Mouse (Mus musculus) MEL (cell line): Measurements from ENCODE around the gene Akt3. TPM values are rescaled to one million over a fixed set of nuclear protein-coding genes. Genes with fewer than 3 reads are reported as not detected.
A peak's percentile ranks its signal among the peaks of the same experiment; 100 is the strongest.

Source experiments
- DNase-seq: peaks from one replicate; pipeline ENCODE4 v3.0.0; 2011; ENCODE audit warnings: low read depth, low spot score
- H3K27ac ChIP-seq: 2 replicates; pipeline ENCODE4 v1.5.1; 2012; ENCODE audit warnings: low read depth, mild to moderate bottlenecking, control low read depth, low read length, moderate library complexity; ENCODE audit not compliant: control insufficient read depth
- H3K27me3 ChIP-seq, 2 experiments: fragments of 150-350 bp in 1 of 2; sonication (generic) in 1 of 2; 2 replicates each; pipeline ENCODE4 v1.6.1; 2012; ENCODE audit warnings: low read length in 2 of 2, mild to moderate bottlenecking in 2 of 2, improper control_type of control experiment in 1 of 2, moderate library complexity in 1 of 2; ENCODE audit not compliant: insufficient read depth in 2 of 2, control insufficient read depth in 1 of 2
- H3K36me3 ChIP-seq, 2 experiments: 2 replicates each; pipeline ENCODE4 v1.6.1; 2012 to 2014; ENCODE audit warnings: low read length in 2 of 2, improper control_type of control experiment in 1 of 2, inconsistent platforms in 1 of 2, mild to moderate bottlenecking in 1 of 2; ENCODE audit not compliant: insufficient read depth in 2 of 2, control insufficient read depth in 1 of 2
- H3K4me1 ChIP-seq, 2 experiments: fragments of 150-350 bp in 1 of 2; sonication (generic) in 1 of 2; 2 replicates each; pipeline ENCODE4 v1.6.1; 2012; ENCODE audit warnings: low read length in 2 of 2, improper control_type of control experiment in 1 of 2, mild to moderate bottlenecking in 1 of 2; ENCODE audit not compliant: insufficient read depth in 2 of 2, control insufficient read depth in 1 of 2
- H3K4me3 ChIP-seq, 2 experiments: fragments of 150-350 bp in 1 of 2; sonication (generic) in 1 of 2; 2 replicates each; pipeline ENCODE4 v1.5.1; 2012; ENCODE audit warnings: low read depth in 2 of 2, low read length in 2 of 2, mild to moderate bottlenecking in 2 of 2, moderate library complexity in 2 of 2, control low read depth in 1 of 2, improper control_type of control experiment in 1 of 2; ENCODE audit not compliant: control insufficient read depth in 1 of 2, insufficient read depth in 1 of 2
- H3K79me2 ChIP-seq: 2 replicates; pipeline ENCODE4 v1.6.1; 2012; ENCODE audit warnings: mild to moderate bottlenecking, low read length, moderate library complexity; ENCODE audit not compliant: control insufficient read depth, poor library complexity, insufficient read depth
- H3K9ac ChIP-seq: 2 replicates; pipeline ENCODE4 v1.6.1; 2012; ENCODE audit warnings: low read depth, mild to moderate bottlenecking, control low read depth, low read length, moderate library complexity; ENCODE audit not compliant: control insufficient read depth, poor library complexity, severe bottlenecking
- H3K9me3 ChIP-seq: fragments of 150-350 bp; sonication (generic); replicated peaks from 2 replicates; pipeline ENCODE4 v1.6.1; 2012; ENCODE audit warnings: mild to moderate bottlenecking, low read length, improper control_type of control experiment, moderate library complexity; ENCODE audit not compliant: insufficient read depth
- CHD1 ChIP-seq: IDR thresholded peaks from 2 replicates; pipeline ENCODE4 v1.6.1; 2012; ENCODE audit warnings: low read depth, mild to moderate bottlenecking, inconsistent platforms, low read length, improper control_type of control experiment
- CTCF ChIP-seq, 3 experiments: IDR thresholded peaks in 2 of 3; conservative IDR thresholded peaks in 1 of 3; 2 replicates each; pipeline ENCODE4 v1.5.1; 2011 to 2012; ENCODE audit warnings: low read length in 3 of 3, low read depth in 2 of 3, mild to moderate bottlenecking in 2 of 3, improper control_type of control experiment in 1 of 3, inconsistent platforms in 1 of 3, mixed read lengths in 1 of 3, moderate library complexity in 1 of 3; ENCODE audit not compliant: control insufficient read depth in 1 of 3, insufficient read depth in 1 of 3, poor library complexity in 1 of 3, severe bottlenecking in 1 of 3
- ELF1 ChIP-seq: IDR thresholded peaks from 2 replicates; pipeline ENCODE4 v1.6.1; 2014; ENCODE audit warnings: low read depth, mild to moderate bottlenecking, inconsistent platforms, low read length, improper control_type of control experiment, moderate library complexity
- EP300 ChIP-seq, 2 experiments: IDR thresholded peaks; 2 replicates each; pipeline ENCODE4 v1.6.1; 2011; ENCODE audit warnings: improper control_type of control experiment in 2 of 2, low read length in 2 of 2, low read depth in 1 of 2, mild to moderate bottlenecking in 1 of 2
- GATA1 ChIP-seq: IDR thresholded peaks from 2 replicates; pipeline ENCODE4 v1.6.1; 2011; ENCODE audit warnings: low read depth, low read length, improper control_type of control experiment
- HCFC1 ChIP-seq: IDR thresholded peaks from 2 replicates; pipeline ENCODE4 v1.6.1; 2012; ENCODE audit warnings: low read depth, mild to moderate bottlenecking, inconsistent platforms, low read length, improper control_type of control experiment, moderate library complexity
- KAT2A ChIP-seq: conservative IDR thresholded peaks from 2 replicates; pipeline ENCODE4 v1.6.1; 2012; ENCODE audit warnings: low read depth, low read length, improper control_type of control experiment, inconsistent platforms
- MAFK ChIP-seq: IDR thresholded peaks from 2 replicates; pipeline ENCODE4 v1.6.1; 2011; ENCODE audit warnings: low read depth, mild to moderate bottlenecking, low read length, improper control_type of control experiment, borderline replicate concordance
- MAZ ChIP-seq: IDR thresholded peaks from 2 replicates; pipeline ENCODE4 v1.6.1; 2012; ENCODE audit warnings: low read depth, mild to moderate bottlenecking, inconsistent platforms, low read length, improper control_type of control experiment
- MEF2A ChIP-seq: IDR thresholded peaks from 2 replicates; pipeline ENCODE4 v1.6.1; 2014; ENCODE audit warnings: low read depth, mild to moderate bottlenecking, inconsistent platforms, low read length, improper control_type of control experiment; ENCODE audit not compliant: poor library complexity, insufficient replicate concordance, severe bottlenecking; ENCODE audit errors: extremely low read depth
- MYB ChIP-seq: IDR thresholded peaks from 2 replicates; pipeline ENCODE4 v1.6.1; 2011; ENCODE audit warnings: mild to moderate bottlenecking, low read depth, low read length, improper control_type of control experiment
- POLR2A ChIP-seq, 2 experiments: IDR thresholded peaks; 2 replicates each; pipeline ENCODE4 v1.6.1; 2011 to 2012; ENCODE audit warnings: low read length in 2 of 2, mild to moderate bottlenecking in 2 of 2, control low read depth in 1 of 2, improper control_type of control experiment in 1 of 2, low read depth in 1 of 2, moderate library complexity in 1 of 2; ENCODE audit not compliant: control insufficient read depth in 1 of 2, insufficient read depth in 1 of 2, poor library complexity in 1 of 2
- POLR2AphosphoS5 ChIP-seq: IDR thresholded peaks from 2 replicates; pipeline ENCODE4 v1.6.1; 2012; ENCODE audit warnings: low read depth, borderline replicate concordance, mild to moderate bottlenecking, inconsistent platforms, low read length, moderate library complexity, mixed read lengths
- RCOR1 ChIP-seq: IDR thresholded peaks from 2 replicates; pipeline ENCODE4 v1.6.1; 2012; ENCODE audit warnings: low read depth, mild to moderate bottlenecking, inconsistent platforms, low read length, improper control_type of control experiment
- SIN3A ChIP-seq: IDR thresholded peaks from 2 replicates; pipeline ENCODE4 v1.6.1; 2012; ENCODE audit warnings: low read length, improper control_type of control experiment, inconsistent platforms
- SMC3 ChIP-seq: IDR thresholded peaks from 2 replicates; pipeline ENCODE4 v1.6.1; 2011; ENCODE audit warnings: low read depth, low read length, improper control_type of control experiment
- TAL1 ChIP-seq: IDR thresholded peaks from 2 replicates; pipeline ENCODE4 v1.6.1; 2012; ENCODE audit warnings: mild to moderate bottlenecking, inconsistent platforms, low read length, moderate library complexity, mixed read lengths
- ZC3H11A ChIP-seq: IDR thresholded peaks from 2 replicates; pipeline ENCODE4 v1.6.1; 2012; ENCODE audit warnings: low read depth, mild to moderate bottlenecking, inconsistent platforms, low read length, improper control_type of control experiment
- ZKSCAN1 ChIP-seq: IDR thresholded peaks from 2 replicates; pipeline ENCODE4 v1.6.1; 2012; ENCODE audit warnings: low read depth, mild to moderate bottlenecking, inconsistent platforms, low read length, improper control_type of control experiment, moderate library complexity
- ZMIZ1 ChIP-seq: IDR thresholded peaks from 2 replicates; pipeline ENCODE4 v1.6.1; 2012; ENCODE audit warnings: low read depth, mild to moderate bottlenecking, inconsistent platforms, low read length, improper control_type of control experiment, moderate library complexity
- polyA plus RNA-seq, 2 experiments: library from polyadenylated mRNA; stranded (reverse) in 1 of 2; unstranded in 1 of 2; fragments of >175 nt in 1 of 2; fragments of >200 nt in 1 of 2; gene quantifications; 2 replicates each; pipeline versions ENCODE4 v1.2.1 to v1.2.4; 2012; ENCODE audit warnings: low replicate concordance in 2 of 2, low read depth in 1 of 2; ENCODE audit not compliant: insufficient read length in 2 of 2, insufficient read depth in 1 of 2, missing spikeins in 1 of 2
- total RNA-seq: library from RNA; depleted of rRNA; stranded (reverse); fragments of 300-350 nt; gene quantifications from 2 replicates; pipeline ENCODE4 v1.2.3, GENCODE M21; 2012

Akt3 gene
- total and polyA plus RNA-seq, 3 experiments, result 3.5 to 6.2 TPM; not detected in 1

DNA sequence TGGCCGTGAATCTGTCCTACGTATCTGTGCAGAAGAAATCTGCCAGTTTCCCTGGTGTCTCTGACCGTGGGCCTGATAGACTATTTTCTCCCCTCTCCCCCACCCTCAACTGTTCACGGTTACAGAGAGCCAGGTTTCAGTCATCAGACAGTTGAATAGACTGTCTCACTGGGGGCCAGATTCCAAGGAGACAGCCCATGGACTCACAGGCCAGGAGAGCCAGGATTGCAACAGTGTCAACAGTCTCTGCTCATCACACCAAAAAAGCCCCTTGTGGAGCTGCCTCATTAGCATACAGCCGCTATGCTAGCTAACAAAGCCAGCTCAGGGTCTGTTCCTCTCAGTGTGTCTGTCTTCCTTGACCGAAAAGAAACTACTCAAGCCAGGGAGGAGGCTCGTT is 263.9 kb downstream of the Akt3 start:
- Histone ChIP-seq H3K79me2 (no peaks in the 10 kb centered on the region), H3K36me3 (peaks cover 0 to 24% of the 10 kb centered on the region in 2 experiments; a peak in 2 of 4 replicates), H3K4me3 (no peak overlapping the region), H3K9me3 (no peaks in the 10 kb centered on the region), H3K27me3 (no peaks in the 10 kb centered on the region), H3K9ac (no peak overlapping the region), H3K4me1 (peaks cover 10 to 23% of the 10 kb centered on the region in 2 experiments), H3K27ac (no peak overlapping the region)
- TF ChIP-seq ZMIZ1 (no peak), MAZ (no peak), GATA1 (no peak), ELF1 (no peak), POLR2AphosphoS5 (no peak)
- DNase-seq, result no peak

DNA sequence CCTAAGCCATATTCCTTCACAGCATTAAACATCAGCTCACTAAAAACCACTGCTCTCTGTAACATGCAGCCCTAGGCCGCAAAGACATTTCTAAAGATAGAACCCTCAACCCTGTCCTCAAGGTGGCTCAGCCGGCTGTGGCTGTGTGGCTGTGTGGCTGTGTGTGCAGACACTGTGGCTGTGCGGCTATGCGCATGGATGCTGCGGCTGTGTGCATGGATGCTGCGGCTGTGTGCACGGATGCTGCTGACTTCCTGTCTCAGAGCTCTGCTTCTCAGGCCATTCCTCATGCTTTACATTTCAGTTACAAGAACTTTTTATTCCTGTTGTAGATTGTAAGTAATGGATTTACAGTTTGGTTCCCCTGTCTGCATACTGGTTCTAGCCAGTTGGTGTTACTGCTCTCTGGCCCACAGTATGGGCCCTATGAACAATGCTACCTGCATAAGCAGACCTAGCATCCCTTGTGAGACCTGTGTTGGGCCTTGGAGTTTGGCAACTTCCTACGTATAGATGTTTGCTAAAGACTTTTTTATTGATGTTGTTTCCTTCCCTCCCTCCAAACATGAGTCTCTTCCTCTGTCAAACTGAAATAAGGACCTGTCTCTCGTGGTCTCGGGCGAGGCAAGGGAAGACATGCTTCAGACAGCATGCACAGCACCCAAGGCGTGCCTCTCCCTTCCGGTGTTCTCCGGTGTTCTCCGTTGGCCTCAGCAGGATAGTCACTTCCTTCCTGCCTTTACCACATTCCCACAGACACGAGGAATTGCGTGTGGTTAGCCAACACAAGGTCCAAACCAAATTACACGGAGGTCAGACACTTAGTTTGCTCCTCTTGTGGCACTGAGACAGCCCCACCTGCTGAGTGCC is 264.6 kb downstream of the Akt3 start:
- Histone ChIP-seq H3K9me3 (no peaks in the 10 kb centered on the region), H3K4me1 (peaks cover 10 to 23% of the 10 kb centered on the region in 2 experiments), H3K27ac (no peak overlapping the region), H3K9ac (no peak overlapping the region)
- no peak for TF ChIP-seq SIN3A
- TF ChIP-seq POLR2A (IDR thresholded peaks at IDR 0.05; ENCODE audit: control insufficient read depth in 1 of 2, insufficient read depth in 1 of 2, low read depth in 1 of 2, low read length in 2 of 2, poor library complexity in 1 of 2), result no peak
- TF ChIP-seq HCFC1, result no peak
- no peak for TF ChIP-seq ZMIZ1
- TF ChIP-seq CTCF (IDR thresholded peaks at IDR 0.05 in 2 of 3, conservative IDR thresholded peaks at IDR 0.05 in 1 of 3; ENCODE audit: control insufficient read depth in 1 of 3, insufficient read depth in 1 of 3, low read depth in 2 of 3, low read length in 3 of 3, poor library complexity in 1 of 3, severe bottlenecking in 1 of 3), result no peak
- TF ChIP-seq MAFK, result no peak
- TF ChIP-seq ZC3H11A, result no peak
- no peak for TF ChIP-seq KAT2A
- no peak for TF ChIP-seq TAL1
- TF ChIP-seq, all 39 proteins: peak for 0
- no peak for DNase-seq
- H3K4me3 ChIP-seq, result no peak overlapping the region
- H3K27me3 ChIP-seq, result no peaks in the 10 kb centered on the region
- H3K79me2 ChIP-seq, result no peaks in the 10 kb centered on the region
- H3K36me3 ChIP-seq, result peaks cover 0 to 24% of the 10 kb centered on the region in 2 experiments; a peak in 2 of 4 replicates

DNA sequence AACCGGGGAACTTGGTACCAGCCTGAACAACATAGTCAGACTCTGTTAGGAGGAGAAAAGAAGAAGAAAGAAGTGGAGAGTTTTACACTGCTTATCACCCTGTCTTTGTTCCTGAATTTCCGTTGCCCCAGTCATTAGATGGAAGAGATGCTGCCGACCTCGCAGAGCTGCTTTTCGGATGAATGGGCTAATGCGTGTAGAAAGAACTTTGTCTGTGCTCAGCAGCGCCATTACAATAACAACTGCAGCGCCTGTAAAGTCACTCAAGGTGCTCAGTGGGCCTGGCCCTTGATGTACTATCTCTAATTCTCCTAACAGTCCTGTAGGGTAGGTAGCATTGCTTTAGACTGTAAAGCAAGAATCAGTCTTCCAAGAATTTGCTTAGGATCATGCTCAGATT is 265.5 kb downstream of the Akt3 start:
- Histone ChIP-seq H3K4me3 (no peak overlapping the region; a peak in 1 of 4 replicates), H3K4me1 (peaks cover 10 to 23% of the 10 kb centered on the region in 2 experiments), H3K9ac (no peak overlapping the region), H3K36me3 (peaks cover 0 to 23% of the 10 kb centered on the region in 2 experiments; a peak in 2 of 4 replicates), H3K27me3 (no peaks in the 10 kb centered on the region), H3K79me2 (no peaks in the 10 kb centered on the region), H3K27ac (no peak overlapping the region), H3K9me3 (no peaks in the 10 kb centered on the region)
- TF ChIP-seq EP300 (IDR thresholded peaks at IDR 0.05; ENCODE audit: low read depth in 1 of 2, low read length in 2 of 2), result peak; percentile 32 to 35; a peak in 2 of 4 replicates
- no peak for TF ChIP-seq CHD1
- TF ChIP-seq MYB, result no peak
- TF ChIP-seq SMC3, result no peak
- 0 out of 2 replicates have a peak, but pooled peaks have one; percentile 7 for TF ChIP-seq RCOR1
- TF ChIP-seq MEF2A, result no peak
- TF ChIP-seq ZKSCAN1, result no peak
- TF ChIP-seq GATA1, result 0 out of 2 replicates have a peak, but pooled peaks have one; percentile 20
- peak; percentile 60 for DNase-seq
